Mouse (Mus musculus) left cerebral cortex, adult 2 months (tissue): ENCODE data around the gene Hoxa5. TPM values are rescaled to one million over a fixed set of nuclear protein-coding genes. Genes with fewer than 3 reads are reported as not detected.

Experiments used
- DNase-seq, 2 experiments: peaks; one replicate each; pipeline ENCODE4 v3.0.0; 2021 to 2022; ENCODE audit warnings: low spot score in 2 of 2, mixed read lengths in 1 of 2; ENCODE audit errors: extremely low spot score in 1 of 2
- H3K27ac ChIP-seq: fragments of 200-600 bp; 2 replicates; pipeline ENCODE4 v1.8.1; 2022
- H3K4me3 ChIP-seq: fragments of 200-600 bp; 2 replicates; pipeline ENCODE4 v1.8.1; 2022
- CTCF ChIP-seq: fragments of 200-600 bp; IDR thresholded peaks from 2 replicates; pipeline ENCODE4 v1.8.1; 2022; ENCODE audit warnings: antibody characterized with exemption, mild to moderate bottlenecking, moderate library complexity
- intact Hi-C: fragments of 180-260 bp; cut with DNase I; formaldehyde crosslinking; loops from one replicate; pipeline ENCODE4 v1.15.1; 2025
- total RNA-seq, 2 experiments: library from RNA; stranded (reverse); gene quantifications; 2 replicates each; pipeline ENCODE4 v1.2.3; 2021

Hoxa5 gene
- total RNA-seq, 2 experiments from 2014 or later, result not detected

GRCm38 (mm10) chr6:52196811-52197210, 7.6 kb downstream of the Hoxa5 start:
- intact Hi-C loops, result loop anchor here (2.0 to 5.0 kb wide), 2 partner anchors 194 to 325 kb away; no protein-coding TSS in a partner anchor
- no peak for DNase-seq
- Histone ChIP-seq H3K4me3 (no peak overlapping the region), H3K27ac (no peak overlapping the region)
- TF ChIP-seq CTCF, result no peak

- no peak for TF ChIP-seq CTCF
- H3K4me3 ChIP-seq, result no peak overlapping the region
- DNase-seq, result no peak
- H3K27ac ChIP-seq, result no peak overlapping the region
- intact Hi-C loops, result loop anchor here (5.0 kb wide), 1 partner anchor 322 kb away; no protein-coding TSS in a partner anchor
Observed at GRCm38 (mm10) chr6:52194690-52195089, 9.7 kb downstream of the Hoxa5 start.

- intact Hi-C loops, result no loop called here
- DNase-seq, result no peak
- TF ChIP-seq CTCF, result no peak
- H3K4me3 ChIP-seq, result 0 out of 2 replicates have a peak overlapping the region, but pooled peaks have one; percentile 15
- H3K27ac ChIP-seq, result no peak overlapping the region
Observed at GRCm38 (mm10) chr6:52191860-52192550, 12.4 kb downstream of the Hoxa5 start.

DNA sequence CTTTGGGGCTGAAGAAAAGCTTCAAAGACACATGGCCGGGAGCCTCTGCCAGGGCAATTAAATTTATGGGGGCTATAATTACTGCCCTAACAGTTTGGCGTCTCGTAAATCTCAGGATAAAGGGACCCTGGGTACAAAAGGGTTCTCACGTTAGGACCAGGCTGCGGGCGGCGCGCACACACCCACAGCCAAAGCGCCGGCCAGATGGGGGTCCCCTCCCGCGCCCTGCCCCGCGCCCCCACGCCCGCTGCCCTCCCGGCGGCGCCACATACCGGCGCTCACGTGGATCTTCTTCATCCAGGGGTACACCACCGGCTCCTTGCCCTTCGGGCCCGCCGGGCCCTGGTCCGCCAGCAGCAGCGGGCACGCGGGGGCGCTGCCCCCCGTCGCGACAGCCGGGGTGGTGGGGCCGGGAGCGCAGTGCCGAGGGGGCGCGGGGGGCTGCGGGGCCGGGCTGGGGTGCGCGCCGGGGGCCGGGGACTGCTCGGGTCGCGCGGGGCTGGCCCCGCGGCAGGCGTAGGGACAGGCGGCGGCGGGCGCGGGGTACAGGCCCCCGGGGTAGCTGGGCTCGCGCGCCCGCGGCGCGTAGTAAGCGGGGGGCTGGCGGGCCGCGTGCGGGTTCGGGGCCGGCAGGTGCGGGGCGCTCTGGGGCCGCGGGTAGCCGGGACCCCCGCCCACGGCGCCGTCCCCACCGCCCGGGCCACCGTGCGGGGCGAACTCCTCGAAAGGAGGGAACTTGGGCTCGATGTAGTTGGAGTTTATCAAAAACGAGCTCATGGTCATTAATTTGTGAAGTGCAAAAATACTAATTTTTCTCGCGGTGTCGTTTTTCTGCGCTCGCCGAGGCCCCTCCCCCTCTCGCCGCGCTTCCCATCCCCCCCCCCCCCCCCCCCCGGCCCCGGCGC, 13.2 kb downstream of the Hoxa5 start, which contains the start of gene Hoxa4:
Gene Hoxa4, minus strand, starts transcription at position 848 of the 905 bp plus-strand sequence.
- intact Hi-C loops, result loop anchor here (1.0 kb wide), 1 partner anchor 38 kb away; no protein-coding TSS in a partner anchor
- no peak for DNase-seq
- H3K4me3 ChIP-seq, result 0 out of 2 replicates have a peak within 1 kb of the TSS, but pooled peaks have one; percentile 15
- H3K27ac ChIP-seq, result no peak within 1 kb of the TSS
- no peak for TF ChIP-seq CTCF

DNA sequence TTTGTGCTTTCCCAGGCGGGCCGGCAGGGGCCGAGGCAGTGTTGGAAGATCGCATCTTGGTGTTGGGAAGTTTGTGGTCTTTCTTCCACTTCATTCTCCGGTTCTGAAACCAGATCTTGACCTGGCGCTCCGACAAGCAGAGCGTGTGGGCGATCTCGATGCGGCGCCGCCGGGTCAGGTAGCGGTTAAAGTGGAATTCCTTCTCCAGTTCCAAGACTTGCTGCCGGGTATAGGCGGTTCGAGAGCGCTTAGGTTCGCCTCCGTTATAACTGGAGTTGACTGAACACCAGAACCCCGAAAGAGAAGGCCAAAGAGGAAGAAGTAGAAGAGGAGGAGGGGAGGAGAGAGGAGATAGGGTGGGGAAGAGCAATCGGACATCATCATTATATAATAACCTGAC, 14.0 kb downstream of the Hoxa5 start:
- TF ChIP-seq CTCF, result no peak
- intact Hi-C loops, result loop anchor here (1.0 kb wide), 1 partner anchor 37 kb away; no protein-coding TSS in a partner anchor
- Histone ChIP-seq H3K4me3 (no peak overlapping the region), H3K27ac (no peak overlapping the region)
- no peak for DNase-seq

- DNase-seq, result no peak
- Histone ChIP-seq H3K4me3 (no peak overlapping the region), H3K27ac (no peak overlapping the region)
- no peak for TF ChIP-seq CTCF
- intact Hi-C loops, result loop anchor here (1.0 kb wide), 1 partner anchor 37 kb away; no protein-coding TSS in a partner anchor
Observed at GRCm38 (mm10) chr6:52189909-52190308, 14.5 kb downstream of the Hoxa5 start.

DNA sequence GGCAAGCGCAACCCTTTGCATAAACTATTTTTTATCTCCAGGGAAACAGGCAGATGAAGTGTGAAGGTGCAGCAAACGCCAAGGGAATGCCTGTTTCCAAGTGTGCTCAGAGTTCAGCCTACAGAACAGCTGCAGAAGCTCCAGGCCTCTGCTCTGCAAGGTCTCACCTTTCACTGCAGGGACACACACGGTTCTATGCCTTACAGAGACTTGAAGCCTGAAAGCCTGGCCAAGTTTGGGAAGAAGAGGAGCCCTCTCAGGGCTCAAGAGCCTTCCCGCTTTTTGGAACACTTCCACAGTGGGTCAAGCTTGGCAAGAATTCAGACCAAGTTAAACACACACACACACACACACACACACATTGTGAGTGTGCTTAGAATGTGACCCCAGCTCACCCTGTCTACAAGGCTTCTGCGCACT, 15.2 kb downstream of the Hoxa5 start:
- no peak overlapping the region for H3K27ac ChIP-seq
- H3K4me3 ChIP-seq, result no peak overlapping the region
- intact Hi-C loops, result no loop called here
- DNase-seq, result no peak
- TF ChIP-seq CTCF, result no peak

GRCm38 (mm10) chr6:52186500-52186899, 17.9 kb downstream of the Hoxa5 start:
- intact Hi-C loops, result no loop called here
- TF ChIP-seq CTCF, result no peak

DNA sequence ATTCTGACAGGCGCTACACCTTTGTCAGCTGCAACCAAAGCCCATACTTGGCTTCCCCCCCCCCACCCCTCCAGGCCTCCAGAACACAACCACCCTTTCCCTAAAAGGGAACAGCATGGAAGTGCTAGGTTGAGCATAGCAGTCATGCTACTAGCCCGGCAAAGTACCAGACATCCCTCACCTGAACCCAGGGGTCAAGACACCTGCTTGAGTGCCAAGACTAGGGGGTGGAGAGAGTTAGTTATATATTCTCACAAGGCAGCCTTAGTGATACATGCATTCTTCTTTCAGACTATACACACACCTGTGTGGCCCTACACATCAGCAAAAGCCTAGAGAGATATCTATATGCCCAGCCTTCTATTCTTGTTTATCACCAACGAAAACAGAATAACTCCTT, 18.6 kb downstream of the Hoxa5 start:
- no peak for TF ChIP-seq CTCF
- Histone ChIP-seq H3K27ac (no peak overlapping the region), H3K4me3 (no peak overlapping the region)
- intact Hi-C loops, result no loop called here
- no peak for DNase-seq

More at GRCm38 (mm10) chr6:52186500-52186899, 17.9 kb downstream of the Hoxa5 start:
- H3K4me3 ChIP-seq, result no peak overlapping the region
- H3K27ac ChIP-seq, result no peak overlapping the region
- no peak for DNase-seq

DNA sequence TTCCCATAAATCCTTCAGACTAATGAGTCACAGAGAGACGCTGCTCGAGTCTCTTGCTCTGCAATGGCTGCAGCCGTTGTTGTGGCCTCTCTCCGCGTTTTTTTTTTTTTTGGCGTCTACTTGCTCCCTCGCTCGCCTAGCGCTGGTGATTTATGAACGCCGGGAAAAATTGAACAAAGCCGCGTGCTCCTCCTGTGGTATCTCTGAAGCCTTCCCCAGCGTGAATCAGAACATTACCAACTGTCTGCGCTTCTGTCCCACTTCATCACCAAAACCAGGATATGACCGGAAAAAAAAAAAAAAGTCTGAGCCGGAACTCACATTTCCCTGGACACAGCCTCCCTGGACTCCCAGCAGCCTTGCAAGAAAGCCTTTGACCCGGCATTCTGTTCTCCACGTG, 19.2 kb downstream of the Hoxa5 start:
- intact Hi-C loops, result no loop called here
- no peak for TF ChIP-seq CTCF
- Histone ChIP-seq H3K27ac (no peak overlapping the region), H3K4me3 (no peak overlapping the region)
- DNase-seq, result no peak

- H3K4me3 ChIP-seq, result no peak overlapping the region
- intact Hi-C loops, result no loop called here
- no peak overlapping the region for H3K27ac ChIP-seq
- no peak for DNase-seq
- no peak for TF ChIP-seq CTCF
Observed at GRCm38 (mm10) chr6:52184668-52185067, 19.7 kb downstream of the Hoxa5 start.
